Mouse (Mus musculus) embryonic facial prominence, embryonic 11.5 days (tissue): ENCODE data around the gene Gm20388. TPM values are rescaled to one million over a fixed set of nuclear protein-coding genes. Genes with fewer than 3 reads are reported as not detected.
"Not testable (repeated sequence)": the region's sequence is repeated elsewhere in the genome, so short reads cannot be mapped to it uniquely, and the experiment has no call there.

Source experiments
- ATAC-seq: fragments of 200-750 bp; cut with Nextera tagmentation; replicated peaks from 2 replicates; pipeline ENCODE4 v1.8.0; 2017; ENCODE audit warnings: low read depth; ENCODE audit not compliant: insufficient number of reproducible peaks, low FRiP score, low TSS enrichment
- DNase-seq: peaks from one replicate; pipeline ENCODE4 v3.0.0-alpha.2; 2015; ENCODE audit warnings: low spot score
- H3K27ac ChIP-seq: fragments of 300-500 bp; sonication (generic); replicated peaks from 2 replicates; pipeline ENCODE4 v1.5.1; 2014; ENCODE audit warnings: mild to moderate bottlenecking, low read depth, low read length, control low read depth
- H3K27me3 ChIP-seq: fragments of 300-500 bp; sonication (generic); 2 replicates; pipeline ENCODE4 v1.6.1; 2014; ENCODE audit warnings: mild to moderate bottlenecking, low read length, moderate library complexity, mixed read lengths; ENCODE audit not compliant: control insufficient read depth, insufficient read depth
- H3K36me3 ChIP-seq: fragments of 300-500 bp; sonication (generic); replicated peaks from 2 replicates; pipeline ENCODE4 v1.6.1; 2014; ENCODE audit warnings: low read depth, mild to moderate bottlenecking, low read length, moderate library complexity, mixed read lengths; ENCODE audit not compliant: control insufficient read depth, insufficient read depth
- H3K4me1 ChIP-seq: fragments of 300-500 bp; sonication (generic); 2 replicates; pipeline ENCODE4 v1.6.1; 2014; ENCODE audit warnings: low read length, mixed read lengths; ENCODE audit not compliant: control insufficient read depth, insufficient read depth
- H3K4me2 ChIP-seq: fragments of 300-500 bp; sonication (generic); 2 replicates; pipeline ENCODE4 v1.6.1; 2014; ENCODE audit warnings: low read depth, mild to moderate bottlenecking, control low read depth, low read length, moderate library complexity
- H3K4me3 ChIP-seq: fragments of 300-500 bp; sonication (generic); 2 replicates; pipeline ENCODE4 v1.5.1; 2014; ENCODE audit warnings: low read depth, low read length, control low read depth
- H3K9ac ChIP-seq: fragments of 300-500 bp; sonication (generic); replicated peaks from 2 replicates; pipeline ENCODE4 v1.6.1; 2014; ENCODE audit warnings: mild to moderate bottlenecking, control low read depth, low read length
- H3K9me3 ChIP-seq: fragments of 300-500 bp; sonication (generic); replicated peaks from 2 replicates; pipeline ENCODE4 v1.6.1; 2016; ENCODE audit warnings: mild to moderate bottlenecking, low read length, inconsistent platforms, mixed read lengths; ENCODE audit not compliant: control insufficient read depth
- WGBS: fragments of 180-500 bp; shearing (Covaris S2); extraction: QIAGEN DNeasy Blood & Tissue Kit; methylation state at CpG from one replicate; pipeline ENCODE4 v1.1.7; 2014; 5-methylcytosine and 5-hydroxymethylcytosine counted together
- polyA plus RNA-seq: library from polyadenylated mRNA; unstranded; fragments of >200 nt; fragmentation: Nextera tagmentation; extraction: Ambion mirVana; gene quantifications from 2 replicates; pipeline ENCODE4 v1.2.1, GENCODE M21; 2014

The Gm20388 gene
- polyA plus RNA-seq, 1 experiment from 2014 or later = 3.1 TPM

DNA sequence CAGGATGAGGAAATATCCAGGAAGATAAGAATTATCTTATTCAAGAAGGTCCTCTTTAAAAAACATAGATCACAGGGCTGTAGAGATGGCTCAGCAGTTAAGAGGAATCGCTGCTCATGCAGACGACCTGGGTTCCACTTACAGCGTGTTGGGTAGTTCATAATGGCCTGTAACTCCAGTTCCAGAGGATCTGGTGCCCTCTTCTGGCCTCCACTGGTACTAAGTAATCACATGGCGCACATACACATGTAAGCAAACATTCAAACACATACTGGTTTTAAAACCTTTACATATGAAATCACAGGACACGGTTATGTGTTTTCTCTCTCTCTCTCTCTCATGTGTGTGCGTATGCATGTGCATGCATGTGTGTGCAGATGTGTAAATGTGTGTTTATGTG, 1226.2 kb downstream of the Gm20388 start:
- Histone ChIP-seq H3K36me3 (no peaks in the 10 kb centered on the region), H3K4me2 (no peak overlapping the region), H3K4me3 (no peak overlapping the region), H3K9me3 (0 out of 2 replicates have a peak, but pooled peaks cover 2% of the 10 kb centered on the region), H3K27me3 (no peaks in the 10 kb centered on the region), H3K4me1 (no peaks in the 10 kb centered on the region; the same call in 1 of the 2 replicates), H3K9ac (no peak overlapping the region), H3K27ac (no peak overlapping the region)
- WGBS = 95% methylated on average over 6 of the region's 6 CpGs
- no peak for ATAC-seq
- DNase-seq = no peak

DNA sequence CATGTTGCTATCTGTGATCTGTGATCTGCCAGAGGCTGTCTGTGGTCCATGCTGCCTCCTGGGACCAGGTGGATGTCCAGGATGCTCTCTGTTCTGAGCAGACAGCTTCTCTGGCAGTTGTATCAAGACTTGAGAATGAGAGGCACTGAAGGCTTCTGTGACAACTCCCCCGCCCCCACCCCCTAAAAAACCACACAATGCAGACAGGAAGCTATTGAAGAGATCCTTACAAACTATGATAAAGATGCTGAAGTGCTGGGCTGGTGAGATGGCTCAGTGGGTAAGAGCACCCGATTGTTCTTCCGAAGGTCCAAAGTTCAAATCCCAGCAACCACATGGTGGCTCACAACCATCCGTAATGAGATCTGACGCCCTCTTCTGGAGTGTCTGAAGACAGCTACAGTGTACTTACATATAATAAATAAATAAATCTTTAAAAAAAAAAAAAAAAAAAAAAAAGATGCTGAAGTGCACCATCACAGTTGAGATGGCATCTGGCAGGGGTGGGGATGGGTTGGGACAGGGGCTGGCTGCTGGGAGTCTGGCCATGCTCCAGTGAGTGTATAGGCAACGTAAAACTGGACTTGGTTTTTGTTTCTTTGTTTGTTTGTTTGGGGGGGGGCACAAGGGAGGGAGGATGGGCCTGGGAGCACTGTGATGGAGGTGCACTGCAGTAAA, 1235.0 kb downstream of the Gm20388 start:
- not testable (repeated sequence) for H3K4me2 ChIP-seq
- 76% methylated on average over 4 of the region's 6 CpGs for WGBS

DNA sequence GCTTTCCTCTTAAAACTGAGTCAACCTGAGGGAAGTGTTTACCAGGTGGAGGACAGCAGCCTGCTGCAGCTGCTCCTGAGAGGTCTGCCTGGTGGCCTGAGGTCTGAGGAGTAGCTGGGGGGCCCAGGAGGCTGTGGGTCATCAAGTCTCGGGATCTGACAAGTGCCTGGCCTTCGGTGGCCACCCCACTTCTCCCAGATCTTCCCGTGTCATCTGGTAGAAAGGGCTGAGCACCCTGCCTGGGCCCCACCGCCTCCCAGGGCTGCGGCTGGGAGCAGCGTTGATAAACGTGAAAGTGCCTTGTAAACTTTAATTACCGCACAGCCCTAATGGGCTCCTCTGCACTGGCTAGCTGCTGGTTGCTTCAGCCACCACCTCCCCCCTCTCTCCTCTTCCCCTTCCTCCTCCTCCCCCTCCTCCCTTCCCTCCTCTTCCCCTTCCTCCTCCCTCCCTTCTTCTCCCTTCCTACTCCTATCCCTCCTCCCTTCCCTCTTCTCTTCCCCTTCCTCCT, 1238.0 kb downstream of the Gm20388 start:
- DNase-seq (no peak), ATAC-seq (no peak)
- no peak overlapping the region for H3K9ac ChIP-seq
- H3K36me3 ChIP-seq = no peaks in the 10 kb centered on the region
- no peaks in the 10 kb centered on the region for H3K27me3 ChIP-seq
- no peak overlapping the region for H3K4me2 ChIP-seq
- no peaks in the 10 kb centered on the region for H3K9me3 ChIP-seq
- H3K4me1 ChIP-seq = no peaks in the 10 kb centered on the region
- H3K4me3 ChIP-seq = no peak overlapping the region
- H3K27ac ChIP-seq = no peak overlapping the region
- 41% methylated on average over 8 of the region's 8 CpGs for WGBS

More for the DNA sequence above, 1235.0 kb downstream of the Gm20388 start:
- H3K36me3 ChIP-seq, H3K4me1 ChIP-seq, H3K9ac ChIP-seq, H3K9me3 ChIP-seq, ATAC-seq, DNase-seq, H3K4me3 ChIP-seq, H3K27ac ChIP-seq, H3K27me3 ChIP-seq: not testable (repeated sequence)

DNA sequence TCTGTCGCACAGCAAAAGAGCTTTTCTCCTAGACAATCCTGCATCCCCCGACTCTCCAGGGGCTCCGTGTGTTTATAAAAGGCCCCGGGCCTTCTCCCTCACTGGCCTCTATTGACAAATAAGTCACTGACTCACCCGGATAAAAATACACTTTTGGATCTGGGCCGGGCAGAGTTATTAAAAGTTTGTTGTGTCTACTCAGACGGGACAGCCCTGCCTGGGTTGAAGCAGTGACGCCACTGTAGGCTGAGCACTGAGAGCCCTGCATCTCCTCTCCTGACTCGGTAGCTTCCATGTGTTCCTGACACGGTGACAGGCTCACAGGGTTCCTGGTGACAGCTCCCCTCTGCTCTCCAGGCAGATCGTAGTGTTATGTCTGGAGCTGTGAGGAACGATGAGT, 1241.8 kb downstream of the Gm20388 start:
- DNase-seq (no peak), ATAC-seq (no peak)
- Histone ChIP-seq H3K9ac (no peak overlapping the region), H3K4me3 (no peak overlapping the region), H3K36me3 (no peaks in the 10 kb centered on the region), H3K4me1 (no peaks in the 10 kb centered on the region), H3K27me3 (no peaks in the 10 kb centered on the region), H3K4me2 (no peak overlapping the region), H3K27ac (no peak overlapping the region), H3K9me3 (no peaks in the 10 kb centered on the region)
- 63% methylated on average over 12 of the region's 12 CpGs for WGBS

DNA sequence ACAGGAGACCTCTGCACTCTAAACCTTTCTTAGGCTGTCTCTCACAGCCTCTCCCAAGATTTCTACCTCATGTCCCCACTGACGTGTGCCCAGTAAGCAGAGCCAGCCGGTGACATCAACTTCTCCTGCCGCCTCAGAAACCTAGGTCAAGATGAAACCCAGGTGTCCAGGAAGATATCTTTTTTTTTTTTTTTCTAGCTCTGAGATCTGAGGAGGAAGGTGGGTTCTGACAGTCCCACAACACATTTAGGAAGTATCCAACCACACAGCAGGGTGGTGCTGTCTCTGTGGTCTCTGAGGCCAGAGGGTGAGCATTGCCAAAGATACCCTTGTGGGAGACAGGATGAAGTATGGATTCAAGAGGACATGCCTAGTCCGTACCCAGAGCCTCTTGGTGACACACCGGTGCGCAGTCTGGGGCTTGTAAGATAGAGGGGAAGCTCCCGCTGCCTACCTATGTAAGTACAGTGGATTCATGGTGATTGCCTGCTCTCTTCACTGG, 1246.4 kb downstream of the Gm20388 start:
- H3K4me1 ChIP-seq = no peaks in the 10 kb centered on the region
- no peaks in the 10 kb centered on the region for H3K9me3 ChIP-seq
- no peaks in the 10 kb centered on the region for H3K27me3 ChIP-seq
- WGBS = 88% methylated on average over 7 of the region's 7 CpGs
- no peaks in the 10 kb centered on the region for H3K36me3 ChIP-seq
- DNase-seq (no peak), ATAC-seq (no peak)
- no peak overlapping the region for H3K4me3 ChIP-seq
- no peak overlapping the region for H3K27ac ChIP-seq
- no peak overlapping the region for H3K9ac ChIP-seq
- H3K4me2 ChIP-seq = no peak overlapping the region

DNA sequence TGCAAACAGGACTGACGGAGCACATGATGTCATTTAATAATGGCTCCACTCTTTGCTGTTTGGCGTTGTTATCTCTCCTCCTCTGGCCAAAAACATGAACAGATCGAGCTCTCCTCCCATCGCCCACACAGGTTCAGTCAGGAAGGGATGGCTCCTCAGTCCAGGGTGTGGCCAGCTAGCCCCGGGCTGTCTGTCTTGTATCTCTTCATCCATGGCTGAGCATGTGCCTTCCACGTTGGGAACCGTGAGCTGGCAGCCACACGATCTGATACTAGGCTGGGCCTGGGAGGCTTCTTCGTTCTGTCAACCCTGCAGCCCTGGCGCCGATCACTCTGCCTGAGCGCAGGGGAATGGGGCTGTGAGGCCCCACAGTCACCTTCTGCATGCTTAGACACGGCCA, 1248.2 kb downstream of the Gm20388 start:
- no peaks in the 10 kb centered on the region for H3K9me3 ChIP-seq
- no peaks in the 10 kb centered on the region for H3K4me1 ChIP-seq
- no peak overlapping the region for H3K4me3 ChIP-seq
- H3K27me3 ChIP-seq = no peaks in the 10 kb centered on the region
- ATAC-seq (no peak), DNase-seq (no peak)
- H3K4me2 ChIP-seq = no peak overlapping the region
- WGBS = 76% methylated on average over 13 of the region's 13 CpGs
- no peak overlapping the region for H3K27ac ChIP-seq
- H3K36me3 ChIP-seq = no peaks in the 10 kb centered on the region
- H3K9ac ChIP-seq = no peak overlapping the region

DNA sequence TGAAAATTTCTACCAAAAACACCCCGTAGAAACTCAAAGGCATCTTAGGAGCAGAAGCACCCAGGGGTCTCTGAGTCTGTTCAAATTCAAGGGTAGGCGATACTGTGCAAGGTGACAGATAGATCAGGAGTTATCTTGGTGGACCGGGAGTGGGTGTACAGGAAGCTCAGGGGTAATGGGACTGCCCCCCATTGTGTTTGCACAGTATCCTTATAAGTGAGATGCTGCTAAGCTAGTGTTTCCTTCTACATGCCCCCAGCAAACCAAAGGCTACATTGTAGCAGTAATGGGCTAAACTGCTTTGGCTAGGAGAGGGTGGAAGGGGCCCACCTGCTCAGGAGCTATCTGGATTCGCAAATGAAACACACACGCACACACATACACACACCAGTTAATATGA, 1250.8 kb downstream of the Gm20388 start:
- Histone ChIP-seq H3K27me3 (no peaks in the 10 kb centered on the region), H3K4me1 (no peaks in the 10 kb centered on the region), H3K9ac (no peak overlapping the region), H3K4me2 (no peak overlapping the region), H3K4me3 (no peak overlapping the region), H3K27ac (no peak overlapping the region), H3K9me3 (no peaks in the 10 kb centered on the region), H3K36me3 (no peaks in the 10 kb centered on the region)
- DNase-seq (no peak), ATAC-seq (no peak)
- WGBS = 90% methylated on average over 5 of the region's 5 CpGs

DNA sequence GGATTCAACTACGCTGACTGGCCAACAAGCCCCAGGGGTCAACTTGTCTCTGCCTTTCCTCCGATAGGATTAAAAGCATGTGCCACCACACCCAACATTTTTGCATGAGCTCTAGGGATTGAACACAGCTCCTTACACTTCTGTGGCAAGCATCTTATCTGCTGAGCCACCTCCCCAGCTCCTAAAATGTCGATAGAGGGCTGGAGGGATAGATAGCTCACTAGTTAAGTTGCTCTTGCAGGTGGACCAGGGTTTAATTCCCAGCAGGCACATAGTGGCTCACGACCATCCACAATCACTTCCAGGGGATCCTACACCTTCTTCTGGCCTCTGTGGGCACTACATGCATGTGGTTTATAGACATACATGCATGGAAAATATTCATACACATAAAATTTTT, 1251.8 kb downstream of the Gm20388 start:
- whole genome bisulfite sequencing = 70% methylated on average over 4 of the region's 4 CpGs
- H3K9ac ChIP-seq = no peak overlapping the region
- no peak overlapping the region for H3K27ac ChIP-seq
- no peaks in the 10 kb centered on the region for H3K27me3 ChIP-seq
- H3K4me3 ChIP-seq = no peak overlapping the region
- H3K9me3 ChIP-seq = no peaks in the 10 kb centered on the region
- ATAC-seq = no peak
- no peaks in the 10 kb centered on the region for H3K4me1 ChIP-seq
- no peaks in the 10 kb centered on the region for H3K36me3 ChIP-seq
- no peak overlapping the region for H3K4me2 ChIP-seq
- no peak for DNase-seq
